Mouse (Mus musculus) liver, postnatal 0 days (tissue): ENCODE data around the gene Isg20. TPM values are rescaled to one million over a fixed set of nuclear protein-coding genes. Genes with fewer than 3 reads are reported as not detected.

Experiments used
- ATAC-seq: fragments of 200-750 bp; cut with Nextera tagmentation; 2 replicates; pipeline ENCODE4 v1.8.0; 2017; ENCODE audit warnings: mild to moderate bottlenecking, moderate library complexity
- DNase-seq: peaks from one replicate; pipeline ENCODE4 v3.0.0-alpha.2; 2016
- H3K27ac ChIP-seq: fragments of 300-500 bp; sonication (generic); 2 replicates; pipeline ENCODE4 v1.5.1; 2014; ENCODE audit warnings: antibody characterized with exemption, moderate library complexity, mild to moderate bottlenecking, low read depth
- H3K27me3 ChIP-seq: fragments of 300-500 bp; sonication (generic); 2 replicates; pipeline ENCODE4 v1.6.1; 2014; ENCODE audit warnings: low read length, control low read depth, mixed read lengths; ENCODE audit not compliant: insufficient read depth
- H3K36me3 ChIP-seq: fragments of 300-500 bp; sonication (generic); replicated peaks from 2 replicates; pipeline ENCODE4 v1.6.1; 2014; ENCODE audit warnings: mild to moderate bottlenecking, control low read depth, low read length, moderate library complexity, mixed read lengths; ENCODE audit not compliant: insufficient read depth
- H3K4me1 ChIP-seq: fragments of 300-500 bp; sonication (generic); 2 replicates; pipeline ENCODE4 v1.6.1; 2014; ENCODE audit warnings: antibody characterized with exemption, mild to moderate bottlenecking, control low read depth; ENCODE audit not compliant: insufficient read depth
- H3K4me2 ChIP-seq: fragments of 300-500 bp; sonication (generic); 2 replicates; pipeline ENCODE4 v1.6.1; 2014; ENCODE audit warnings: low read depth, mild to moderate bottlenecking, low read length, moderate library complexity, mixed read lengths
- H3K4me3 ChIP-seq: fragments of 300-500 bp; sonication (generic); 2 replicates; pipeline ENCODE4 v1.5.1; 2014; ENCODE audit warnings: low read depth, low read length
- H3K9ac ChIP-seq: fragments of 300-500 bp; sonication (generic); replicated peaks from 2 replicates; pipeline ENCODE4 v1.6.1; 2014; ENCODE audit warnings: mild to moderate bottlenecking, moderate library complexity
- H3K9me3 ChIP-seq: fragments of 300-500 bp; sonication (generic); 2 replicates; pipeline ENCODE4 v1.6.1; 2016; ENCODE audit warnings: mild to moderate bottlenecking, control low read depth, low read length, mixed read lengths
- CTCF ChIP-seq: sonication (generic); IDR thresholded peaks from 2 replicates; pipeline ENCODE4 v1.5.1; 2016; ENCODE audit warnings: antibody characterized with exemption, low read depth
- EP300 ChIP-seq: IDR thresholded peaks from 2 replicates; pipeline ENCODE4 v1.6.1; 2016; ENCODE audit warnings: antibody characterized with exemption, low read depth, mild to moderate bottlenecking
- WGBS: fragments of 180-500 bp; shearing (Covaris S2); extraction: QIAGEN DNeasy Blood & Tissue Kit; methylation state at CpG from one replicate; pipeline ENCODE4 v1.1.7; 2014; ENCODE audit not compliant: insufficient replicate concordance; 5-methylcytosine and 5-hydroxymethylcytosine counted together
- polyA plus RNA-seq: library from polyadenylated mRNA; unstranded; fragments of >200 nt; fragmentation: Nextera tagmentation; extraction: Ambion mirVana; gene quantifications from 2 replicates; pipeline ENCODE4 v1.2.1, GENCODE M21; 2015

Gene Isg20
- polyA plus RNA-seq = 108 and 111 TPM in 2 replicates

DNA sequence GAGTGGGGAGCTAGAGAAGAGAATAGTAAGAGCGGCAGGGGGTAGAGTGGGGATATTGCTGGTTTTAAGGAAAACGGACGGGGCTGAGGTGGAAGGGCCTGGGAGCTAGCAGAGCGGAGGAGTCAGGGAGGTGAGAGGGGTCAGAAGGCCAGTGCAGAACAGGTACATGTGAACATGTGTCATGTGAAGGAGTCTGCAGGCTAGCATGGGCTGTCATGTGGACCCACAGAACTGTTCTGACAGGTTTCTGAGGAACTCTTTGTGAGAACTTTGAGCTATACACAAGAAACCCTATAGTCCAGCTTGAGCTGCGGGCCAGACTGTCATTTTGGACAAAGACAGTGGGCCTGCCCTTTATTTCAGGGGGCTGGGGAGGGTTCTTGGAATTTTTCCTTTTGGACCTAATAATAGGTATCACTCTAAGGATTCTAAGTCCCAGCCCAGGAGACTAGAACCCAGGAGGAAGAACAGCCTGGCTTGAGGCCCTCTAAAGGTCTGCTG is at the start of gene Isg20:
Gene Isg20, plus strand, starts transcription at position 451 of the 501 bp plus-strand sequence.
- Histone ChIP-seq H3K9ac (peak within 1 kb of the TSS; percentile 86), H3K4me3 (peak within 1 kb of the TSS; percentile 65), H3K27me3 (no peaks in the 10 kb centered on the region), H3K27ac (peak within 1 kb of the TSS; percentile 97), H3K4me2 (peak within 1 kb of the TSS; percentile 88), H3K9me3 (no peaks in the 10 kb centered on the region), H3K4me1 (peaks cover 29% of the 10 kb centered on the region), H3K36me3 (peaks cover 31% of the 10 kb centered on the region)
- DNase-seq = no peak
- no peak for ATAC-seq
- TF ChIP-seq EP300 (no peak), CTCF (no peak)
- WGBS = 58% methylated on average over 5 of the region's 5 CpGs

DNA sequence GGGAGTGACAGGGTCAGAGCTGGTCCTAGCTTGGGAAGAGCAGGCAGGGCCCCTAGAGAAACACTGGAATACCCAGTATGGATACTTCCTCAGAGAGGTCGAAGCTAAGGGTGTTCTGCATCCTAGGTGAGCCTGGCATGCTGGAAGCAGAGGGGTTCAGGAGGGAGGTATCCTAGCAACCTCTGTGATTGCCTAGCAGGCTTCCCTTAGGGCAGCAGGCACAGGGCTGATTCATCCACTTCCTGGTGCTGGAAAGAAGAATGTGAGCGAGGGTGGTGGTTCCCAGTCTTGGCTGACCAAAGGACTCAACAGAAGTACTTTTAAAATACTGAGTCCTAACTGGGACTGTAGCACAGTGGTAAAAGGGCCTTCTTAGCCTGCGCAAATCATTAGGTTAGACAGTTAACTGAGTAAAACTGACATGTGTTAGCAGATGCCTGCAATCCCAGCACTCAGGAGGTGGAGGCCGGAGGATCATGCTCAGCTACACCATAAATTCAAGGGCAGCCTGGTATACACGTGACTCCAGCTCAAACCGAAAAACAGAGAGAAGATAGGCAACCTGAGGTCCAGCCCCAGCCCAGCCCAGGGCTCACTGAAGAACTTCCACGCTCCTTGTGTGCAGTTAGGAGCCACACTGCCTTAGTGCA is 49.3 kb upstream of the Isg20 start:
- Histone ChIP-seq H3K27me3 (no peaks in the 10 kb centered on the region), H3K36me3 (no peaks in the 10 kb centered on the region), H3K4me1 (peaks cover 12% of the 10 kb centered on the region), H3K9ac (no peak overlapping the region), H3K4me2 (no peak overlapping the region), H3K27ac (no peak overlapping the region), H3K4me3 (no peak overlapping the region), H3K9me3 (no peaks in the 10 kb centered on the region)
- DNase-seq = no peak
- TF ChIP-seq CTCF (no peak), EP300 (no peak)
- 61% methylated on average over 7 of the region's 7 CpGs for WGBS
- no peak for ATAC-seq

GRCm38 (mm10) chr7:78864446-78864802 is 48.8 kb upstream of the Isg20 start:
- peaks cover 12% of the 10 kb centered on the region for H3K4me1 ChIP-seq
- no peak overlapping the region for H3K27ac ChIP-seq
- no peak overlapping the region for H3K9ac ChIP-seq
- H3K27me3 ChIP-seq = no peaks in the 10 kb centered on the region
- no peak for TF ChIP-seq EP300
- TF ChIP-seq CTCF = no peak
- no peak overlapping the region for H3K4me2 ChIP-seq
- 12% methylated on average over 4 of the region's 4 CpGs for whole genome bisulfite sequencing
- no peaks in the 10 kb centered on the region for H3K36me3 ChIP-seq
- no peaks in the 10 kb centered on the region for H3K9me3 ChIP-seq
- ATAC-seq (no peak), DNase-seq (no peak)
- H3K4me3 ChIP-seq = no peak overlapping the region

GRCm38 (mm10) chr7:78865212-78865949 is 47.8 kb upstream of the Isg20 start:
- ATAC-seq (no peak), DNase-seq (no peak)
- H3K9me3 ChIP-seq = no peaks in the 10 kb centered on the region
- TF ChIP-seq EP300 (no peak), CTCF (no peak)
- H3K4me3 ChIP-seq = no peak overlapping the region
- no peak overlapping the region for H3K9ac ChIP-seq
- WGBS = 42% methylated on average over 12 of the region's 12 CpGs
- H3K27ac ChIP-seq = no peak overlapping the region
- H3K4me1 ChIP-seq = peaks cover 12% of the 10 kb centered on the region
- no peak overlapping the region for H3K4me2 ChIP-seq
- no peaks in the 10 kb centered on the region for H3K27me3 ChIP-seq
- no peaks in the 10 kb centered on the region for H3K36me3 ChIP-seq

GRCm38 (mm10) chr7:78868731-78869130 is 44.5 kb upstream of the Isg20 start:
- H3K4me2 ChIP-seq = no peak overlapping the region
- TF ChIP-seq EP300 (no peak), CTCF (no peak)
- 43% methylated on average over 5 of the region's 5 CpGs for WGBS
- no peak overlapping the region for H3K9ac ChIP-seq
- H3K27ac ChIP-seq = no peak overlapping the region
- H3K4me1 ChIP-seq = peaks cover 12% of the 10 kb centered on the region
- H3K27me3 ChIP-seq = no peaks in the 10 kb centered on the region
- ATAC-seq (no peak), DNase-seq (no peak)
- no peaks in the 10 kb centered on the region for H3K9me3 ChIP-seq
- no peaks in the 10 kb centered on the region for H3K36me3 ChIP-seq
- no peak overlapping the region for H3K4me3 ChIP-seq

DNA sequence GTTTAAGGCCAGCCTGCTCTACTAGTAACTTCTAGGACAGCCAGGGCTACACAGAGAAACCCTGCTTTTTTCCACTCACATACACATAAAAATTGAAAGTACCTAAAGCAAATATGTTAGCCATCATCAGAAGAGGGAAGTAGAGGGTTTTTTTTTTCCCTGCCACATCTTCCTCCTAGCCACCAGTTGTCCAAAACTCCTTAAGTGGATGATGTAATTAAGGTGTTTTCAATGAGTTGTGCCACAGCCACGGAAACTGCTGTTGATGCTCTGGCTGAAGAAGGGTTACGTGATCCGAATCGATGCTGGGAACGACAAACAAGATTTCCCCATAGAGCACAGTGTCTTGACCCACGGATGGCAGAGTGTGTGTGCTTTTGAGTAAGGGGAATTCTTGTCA is 40.9 kb upstream of the Isg20 start:
- no peak overlapping the region for H3K4me3 ChIP-seq
- ATAC-seq (no peak), DNase-seq (no peak)
- no peak overlapping the region for H3K4me2 ChIP-seq
- no peak overlapping the region for H3K9ac ChIP-seq
- no peaks in the 10 kb centered on the region for H3K27me3 ChIP-seq
- 57% methylated on average over 6 of the region's 6 CpGs for WGBS
- no peaks in the 10 kb centered on the region for H3K4me1 ChIP-seq
- no peak overlapping the region for H3K27ac ChIP-seq
- no peaks in the 10 kb centered on the region for H3K9me3 ChIP-seq
- no peaks in the 10 kb centered on the region for H3K36me3 ChIP-seq
- no peak for TF ChIP-seq EP300
- TF ChIP-seq CTCF = no peak
